Mouse (Mus musculus) thymus, adult 2 months (tissue): ENCODE measurements around the gene Cpne8. TPM values are rescaled to one million over a fixed set of nuclear protein-coding genes. Genes with fewer than 3 reads are reported as not detected.
"Not testable (repeated sequence)": the region's sequence is repeated elsewhere in the genome, so short reads cannot be mapped to it uniquely, and the experiment has no call there.

ENCODE experiments used
- DNase-seq: peaks from one replicate; pipeline ENCODE4 v3.0.0; 2021
- H3K27ac ChIP-seq: fragments of 200-500 bp; 2 replicates; pipeline ENCODE4 v1.5.1; 2012; ENCODE audit warnings: low read length, control low read depth; ENCODE audit not compliant: control insufficient read depth, insufficient read depth
- H3K27me3 ChIP-seq: fragments of 200-500 bp; 2 replicates; pipeline ENCODE4 v1.6.1; 2012; ENCODE audit warnings: mild to moderate bottlenecking, low read length, moderate library complexity, mixed read lengths; ENCODE audit not compliant: control insufficient read depth, insufficient read depth
- H3K36me3 ChIP-seq: fragments of 200-500 bp; 2 replicates; pipeline ENCODE4 v1.6.1; 2012; ENCODE audit warnings: mild to moderate bottlenecking, low read length, moderate library complexity; ENCODE audit not compliant: control insufficient read depth, insufficient read depth
- H3K4me1 ChIP-seq: fragments of 200-500 bp; replicated peaks from 2 replicates; pipeline ENCODE4 v1.6.1; 2012; ENCODE audit warnings: low read length; ENCODE audit not compliant: control insufficient read depth, insufficient read depth
- H3K4me3 ChIP-seq: fragments of 200-500 bp; 2 replicates; pipeline ENCODE4 v1.5.1; 2012; ENCODE audit warnings: mild to moderate bottlenecking, low read length, control low read depth, moderate library complexity; ENCODE audit not compliant: control insufficient read depth, insufficient read depth
- CTCF ChIP-seq: fragments of 200-500 bp; IDR thresholded peaks from 2 replicates; pipeline ENCODE4 v1.5.1; 2012; ENCODE audit warnings: mild to moderate bottlenecking, control low read depth, low read length, moderate library complexity, borderline replicate concordance; ENCODE audit not compliant: control insufficient read depth, poor library complexity, insufficient read depth; ENCODE audit errors: extremely low read depth
- POLR2A ChIP-seq: fragments of 200-500 bp; IDR thresholded peaks from 2 replicates; pipeline ENCODE4 v1.6.1; 2012; ENCODE audit warnings: mild to moderate bottlenecking, low read length, control low read depth, moderate library complexity; ENCODE audit not compliant: control insufficient read depth, poor library complexity, insufficient read depth; ENCODE audit errors: extremely low read depth
- WGBS: fragments of 180-500 bp; shearing (Covaris S2); methylation state at CpG from one replicate; pipeline ENCODE4 v1.1.7; 2018; 5-methylcytosine and 5-hydroxymethylcytosine counted together
- polyA plus RNA-seq: library from polyadenylated mRNA; depleted of rRNA; stranded (reverse); fragments of >200 nt; gene quantifications from 2 replicates; pipeline ENCODE4 v1.2.3, GENCODE M21; 2012

The Cpne8 gene
- polyA plus RNA-seq, 1 experiment = 6.4 TPM

DNA sequence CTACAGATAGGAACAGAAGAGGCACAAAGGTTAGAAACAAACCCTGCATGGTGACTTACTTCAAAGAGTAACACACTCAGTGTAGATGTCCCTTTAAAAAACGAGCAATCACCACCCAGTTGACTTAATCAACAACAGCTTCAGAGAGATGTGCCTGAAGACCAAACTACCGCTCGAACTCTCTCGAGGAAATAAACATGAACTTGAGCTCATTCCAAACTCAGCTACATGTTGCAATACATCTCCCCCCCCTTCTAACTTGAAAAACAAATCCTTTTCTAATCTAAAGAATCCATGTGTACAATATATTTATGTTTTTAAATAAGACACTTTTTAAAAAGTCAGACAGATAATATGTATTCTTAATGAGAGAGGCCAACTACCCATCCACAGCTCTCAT lies 59.5 kb downstream of the Cpne8 start:
- DNase-seq = no peak
- no peak for TF ChIP-seq CTCF
- no peak for TF ChIP-seq POLR2A
- Histone ChIP-seq H3K27ac (no peak overlapping the region), H3K36me3 (no peaks in the 10 kb centered on the region), H3K4me3 (no peak overlapping the region), H3K4me1 (no peaks in the 10 kb centered on the region), H3K27me3 (no peaks in the 10 kb centered on the region)
- WGBS = 88% methylated on average over 4 of the region's 4 CpGs

DNA sequence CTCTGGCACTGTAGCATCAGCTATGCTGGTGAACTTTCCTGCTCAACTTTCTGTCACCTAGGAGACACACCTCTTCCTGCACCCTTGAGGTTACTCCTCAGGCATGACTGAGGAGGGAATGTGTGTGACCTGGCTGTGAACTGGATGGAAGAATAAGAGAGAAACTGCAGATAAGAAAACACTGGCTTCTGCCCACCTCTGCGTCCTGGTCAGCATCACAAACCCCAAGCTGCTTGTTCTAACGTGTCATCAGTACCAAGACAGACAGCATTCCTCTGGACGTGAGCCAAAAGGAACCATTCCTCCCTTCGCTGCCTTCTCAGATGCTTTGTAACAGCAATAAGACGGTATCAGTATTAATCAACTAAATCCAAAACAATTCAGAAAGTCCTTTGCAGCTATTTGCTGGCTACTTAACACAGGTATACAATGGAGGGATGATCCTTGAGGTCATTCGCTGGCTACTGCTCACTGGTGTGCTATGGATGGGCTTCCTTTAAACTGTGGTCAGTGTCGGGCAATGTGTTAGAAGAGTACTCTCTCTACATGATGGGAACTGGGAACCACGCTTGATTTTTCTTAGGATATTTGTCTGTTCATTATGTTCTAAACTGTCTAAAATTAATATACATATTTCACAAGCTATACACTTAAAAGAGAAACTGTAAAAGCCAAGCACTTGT lies 63.0 kb downstream of the Cpne8 start:
- Histone ChIP-seq H3K36me3 (no peaks in the 10 kb centered on the region), H3K27me3 (no peaks in the 10 kb centered on the region), H3K27ac (no peak overlapping the region), H3K4me3 (no peak overlapping the region), H3K4me1 (no peaks in the 10 kb centered on the region)
- 85% methylated on average over 8 of the region's 8 CpGs for WGBS
- DNase-seq = no peak
- TF ChIP-seq CTCF = no peak
- no peak for TF ChIP-seq POLR2A

DNA sequence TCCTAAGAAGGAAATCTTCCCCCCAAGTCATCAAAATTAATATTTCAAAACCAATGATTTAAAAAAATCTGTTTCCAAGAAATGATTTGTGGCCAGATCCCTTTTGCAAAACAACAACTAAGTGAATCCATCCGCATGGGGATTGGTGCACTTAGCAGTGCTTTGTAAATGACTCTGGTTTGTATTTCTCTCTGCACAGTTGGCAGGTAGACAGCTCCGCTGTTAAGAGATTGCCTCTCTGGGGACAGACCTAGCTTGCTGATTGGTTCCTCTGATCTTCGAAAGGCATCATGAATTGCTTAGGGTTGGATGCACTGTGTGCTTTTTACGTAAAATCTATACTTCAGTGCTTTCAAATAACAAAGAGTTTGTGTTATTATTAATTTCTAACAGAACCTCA lies 68.5 kb downstream of the Cpne8 start:
- not testable (repeated sequence) for H3K27me3 ChIP-seq, H3K4me3 ChIP-seq, H3K36me3 ChIP-seq, H3K27ac ChIP-seq, H3K4me1 ChIP-seq, DNase-seq
- WGBS = 95% methylated on average over 4 of the region's 4 CpGs

GRCm38 (mm10) chr15:90609836-90610415 lies 69.3 kb downstream of the Cpne8 start:
- Histone ChIP-seq H3K27ac (no peak overlapping the region), H3K36me3 (no peaks in the 10 kb centered on the region), H3K4me1 (no peaks in the 10 kb centered on the region), H3K27me3 (no peaks in the 10 kb centered on the region), H3K4me3 (no peak overlapping the region)
- no peak for DNase-seq
- TF ChIP-seq CTCF = no peak
- TF ChIP-seq POLR2A = no peak
- 57% methylated on average over 4 of the region's 4 CpGs for WGBS

DNA sequence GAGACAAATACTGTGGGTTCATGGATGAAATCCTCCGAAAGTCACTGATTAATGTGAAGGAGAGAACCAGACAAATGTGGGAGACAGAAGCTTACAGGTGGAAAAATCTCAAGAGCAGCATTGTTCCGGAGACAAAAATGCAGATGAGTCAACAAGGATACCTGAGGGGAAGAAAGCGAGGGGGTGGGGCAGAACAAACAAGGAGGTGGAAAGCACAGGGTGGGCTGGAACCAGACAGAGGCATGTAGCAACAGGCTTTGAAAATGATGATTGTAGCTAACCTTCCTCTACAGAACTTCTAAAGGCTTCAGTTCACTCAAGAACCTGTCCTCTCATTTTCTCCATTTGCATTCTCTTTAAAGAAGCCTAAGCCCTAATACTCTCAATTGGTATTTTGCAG lies 70.9 kb downstream of the Cpne8 start:
- no peaks in the 10 kb centered on the region for H3K27me3 ChIP-seq
- no peak overlapping the region for H3K4me3 ChIP-seq
- H3K4me1 ChIP-seq = no peaks in the 10 kb centered on the region
- DNase-seq = no peak
- no peaks in the 10 kb centered on the region for H3K36me3 ChIP-seq
- no peak overlapping the region for H3K27ac ChIP-seq
- TF ChIP-seq CTCF (no peak), POLR2A (no peak)
- WGBS = 96% methylated on average over 3 of the region's 3 CpGs

DNA sequence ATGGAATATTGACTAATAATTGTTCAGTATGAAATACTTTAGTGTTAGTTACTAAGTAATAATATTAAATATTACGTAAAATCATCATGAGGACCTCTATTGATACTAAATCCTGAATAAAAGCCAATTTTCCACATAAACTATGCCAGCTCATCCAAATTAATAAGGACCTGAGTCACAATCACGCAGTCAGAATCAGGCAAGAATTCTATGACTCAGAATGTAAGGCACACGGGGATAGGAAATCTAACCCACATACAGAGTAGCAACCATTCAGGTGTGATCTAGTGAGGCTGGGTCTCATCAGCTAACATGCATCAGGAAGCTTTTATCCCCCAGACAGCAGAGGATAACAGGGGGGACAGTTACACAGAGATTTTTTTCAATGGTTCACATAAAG lies 72.1 kb downstream of the Cpne8 start:
- H3K4me3 ChIP-seq = no peak overlapping the region
- WGBS = 92% methylated on average over 3 of the region's 3 CpGs
- no peaks in the 10 kb centered on the region for H3K36me3 ChIP-seq
- no peak for DNase-seq
- H3K27me3 ChIP-seq = no peaks in the 10 kb centered on the region
- TF ChIP-seq CTCF (no peak), POLR2A (no peak)
- no peaks in the 10 kb centered on the region for H3K4me1 ChIP-seq
- H3K27ac ChIP-seq = no peak overlapping the region

DNA sequence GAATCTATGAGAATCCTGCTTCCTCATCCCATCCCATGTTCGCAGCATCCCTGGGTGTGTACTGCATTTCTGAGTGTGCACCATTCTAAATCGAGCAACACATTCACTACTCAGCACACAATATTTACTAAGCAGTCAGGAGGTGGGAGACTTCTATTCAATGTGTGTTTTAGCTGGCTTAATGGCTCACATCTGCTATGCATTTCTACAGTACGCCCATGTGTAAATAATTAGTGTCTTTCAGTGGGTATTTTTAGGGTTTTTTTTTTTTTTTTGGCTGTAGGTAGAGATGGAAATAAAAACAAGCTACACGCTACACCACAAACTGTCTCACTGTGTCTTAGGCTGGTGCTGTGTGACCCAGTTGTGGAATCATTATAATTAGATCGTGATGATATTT lies 75.6 kb downstream of the Cpne8 start:
- Histone ChIP-seq H3K27me3 (no peaks in the 10 kb centered on the region), H3K4me3 (no peak overlapping the region), H3K36me3 (no peaks in the 10 kb centered on the region), H3K27ac (no peak overlapping the region), H3K4me1 (no peaks in the 10 kb centered on the region)
- no peak for DNase-seq
- WGBS = 90% methylated on average over 5 of the region's 5 CpGs
- TF ChIP-seq CTCF (no peak), POLR2A (no peak)
